Mouse (Mus musculus) small intestine, adult 2 months (tissue): ENCODE data around the gene Stk10. TPM values are rescaled to one million over a fixed set of nuclear protein-coding genes. Genes with fewer than 3 reads are reported as not detected.

Source experiments
- H3K27ac ChIP-seq: fragments of 200-500 bp; 2 replicates; pipeline ENCODE4 v1.5.1; 2012; ENCODE audit warnings: low read depth, low read length, control low read depth, inconsistent platforms; ENCODE audit not compliant: insufficient read depth
- H3K27me3 ChIP-seq: fragments of 200-500 bp; 2 replicates; pipeline ENCODE4 v1.6.1; 2012; ENCODE audit warnings: mild to moderate bottlenecking, moderate library complexity, low read length, inconsistent platforms; ENCODE audit not compliant: control insufficient read depth, insufficient read depth
- H3K36me3 ChIP-seq: fragments of 200-500 bp; 2 replicates; pipeline ENCODE4 v1.6.1; 2012; ENCODE audit warnings: mild to moderate bottlenecking, low read length, control low read depth, inconsistent platforms; ENCODE audit not compliant: control insufficient read depth, insufficient read depth
- H3K4me1 ChIP-seq: fragments of 200-500 bp; 2 replicates; pipeline ENCODE4 v1.6.1; 2012; ENCODE audit warnings: low read length, inconsistent platforms, mixed read lengths; ENCODE audit not compliant: control insufficient read depth, insufficient read depth, insufficient read length
- H3K4me3 ChIP-seq: fragments of 200-500 bp; 2 replicates; pipeline ENCODE4 v1.5.1; 2012; ENCODE audit warnings: low read depth, mild to moderate bottlenecking, control low read depth, inconsistent platforms, low read length, moderate library complexity
- CTCF ChIP-seq: fragments of 200-500 bp; IDR thresholded peaks from 2 replicates; pipeline ENCODE4 v1.5.1; 2012; ENCODE audit warnings: low read depth, mild to moderate bottlenecking, control low read depth, inconsistent platforms, low read length, moderate library complexity, mixed read lengths; ENCODE audit not compliant: insufficient replicate concordance, insufficient read length; ENCODE audit errors: extremely low read depth
- POLR2A ChIP-seq: fragments of 200-500 bp; IDR thresholded peaks from 2 replicates; pipeline ENCODE4 v1.6.1; 2012; ENCODE audit warnings: low read depth, mild to moderate bottlenecking, control low read depth, inconsistent platforms, low read length, moderate library complexity
- WGBS: fragments of 180-500 bp; shearing (Covaris S2); methylation state at CpG from one replicate; pipeline ENCODE4 v1.1.7; 2018; 5-methylcytosine and 5-hydroxymethylcytosine counted together
- polyA plus RNA-seq: library from polyadenylated mRNA; depleted of rRNA; stranded (reverse); fragments of >200 nt; gene quantifications from 2 replicates; pipeline ENCODE4 v1.2.3, GENCODE M21; 2012; rRNA removed

The Stk10 gene
- polyA plus RNA-seq, result 12.7 and 49.4 TPM in 2 replicates

GRCm38 (mm10) chr11:32532765-32533481, at the start of gene Stk10:
Gene Stk10, plus strand, starts transcription at chr11:32533305.
- H3K4me1 ChIP-seq, result peaks cover 7% of the 10 kb centered on the region; the same call in 1 of the 2 replicates
- peaks cover 4% of the 10 kb centered on the region; the same call in 1 of the 2 replicates for H3K27me3 ChIP-seq
- no peaks in the 10 kb centered on the region for H3K36me3 ChIP-seq
- H3K4me3 ChIP-seq, result peak within 1 kb of the TSS; percentile 81
- under 1% methylated on average over 82 of the region's 82 CpGs for WGBS
- TF ChIP-seq CTCF (no peak), POLR2A (peak; percentile 76; the same call in 1 of the 2 replicates)
- H3K27ac ChIP-seq, result peak within 1 kb of the TSS; percentile 78

GRCm38 (mm10) chr11:32485290-32485689, 47.8 kb upstream of the Stk10 start:
- H3K27ac ChIP-seq, result no peak overlapping the region
- peaks cover 4% of the 10 kb centered on the region; the same call in 1 of the 2 replicates for H3K4me1 ChIP-seq
- H3K27me3 ChIP-seq, result no peaks in the 10 kb centered on the region
- no peak overlapping the region for H3K4me3 ChIP-seq
- WGBS, result 46% methylated on average over 3 of the region's 3 CpGs
- no peaks in the 10 kb centered on the region for H3K36me3 ChIP-seq
- no peak for TF ChIP-seq CTCF
- TF ChIP-seq POLR2A, result no peak

- Histone ChIP-seq H3K4me1 (peaks cover 4% of the 10 kb centered on the region; the same call in 1 of the 2 replicates), H3K4me3 (no peak overlapping the region), H3K27ac (no peak overlapping the region), H3K27me3 (no peaks in the 10 kb centered on the region), H3K36me3 (no peaks in the 10 kb centered on the region)
- no peak for TF ChIP-seq CTCF
- TF ChIP-seq POLR2A, result no peak
- 58% methylated on average over 3 of the region's 3 CpGs for WGBS
These were observed 46.5 kb upstream of the Stk10 start for GRCm38 (mm10) chr11:32486621-32487020.

GRCm38 (mm10) chr11:32487501-32487900, 45.6 kb upstream of the Stk10 start:
- Histone ChIP-seq H3K27ac (no peak overlapping the region), H3K4me1 (peaks cover 4% of the 10 kb centered on the region; the same call in 1 of the 2 replicates), H3K27me3 (no peaks in the 10 kb centered on the region), H3K36me3 (no peaks in the 10 kb centered on the region), H3K4me3 (no peak overlapping the region)
- no peak for TF ChIP-seq CTCF
- no peak for TF ChIP-seq POLR2A
- 93% methylated on average over 3 of the region's 3 CpGs for WGBS

GRCm38 (mm10) chr11:32488344-32488743, 44.8 kb upstream of the Stk10 start:
- no peaks in the 10 kb centered on the region for H3K27me3 ChIP-seq
- no peak overlapping the region for H3K27ac ChIP-seq
- H3K4me1 ChIP-seq, result peaks cover 4% of the 10 kb centered on the region; the same call in 1 of the 2 replicates
- no peaks in the 10 kb centered on the region for H3K36me3 ChIP-seq
- TF ChIP-seq CTCF (no peak), POLR2A (no peak)
- no peak overlapping the region for H3K4me3 ChIP-seq

- H3K36me3 ChIP-seq, result no peaks in the 10 kb centered on the region
- TF ChIP-seq CTCF (no peak), POLR2A (no peak)
- no peak overlapping the region for H3K4me3 ChIP-seq
- H3K27ac ChIP-seq, result no peak overlapping the region
- WGBS, result 69% methylated on average over 5 of the region's 5 CpGs
- H3K4me1 ChIP-seq, result peaks cover 4% of the 10 kb centered on the region; the same call in 1 of the 2 replicates
- no peaks in the 10 kb centered on the region for H3K27me3 ChIP-seq
These were observed 44.1 kb upstream of the Stk10 start for GRCm38 (mm10) chr11:32488808-32489670.

- peaks cover 4% of the 10 kb centered on the region; the same call in 1 of the 2 replicates for H3K4me1 ChIP-seq
- no peak overlapping the region for H3K27ac ChIP-seq
- whole genome bisulfite sequencing, result 94% methylated on average over 2 of the region's 2 CpGs
- H3K27me3 ChIP-seq, result no peaks in the 10 kb centered on the region
- TF ChIP-seq CTCF, result no peak
- TF ChIP-seq POLR2A, result no peak
- H3K36me3 ChIP-seq, result no peaks in the 10 kb centered on the region
- H3K4me3 ChIP-seq, result no peak overlapping the region
These were observed 42.0 kb upstream of the Stk10 start for GRCm38 (mm10) chr11:32491079-32491478.
